Mouse (Mus musculus): ENCODE measurements around the gene Fam160a1.

DNA sequence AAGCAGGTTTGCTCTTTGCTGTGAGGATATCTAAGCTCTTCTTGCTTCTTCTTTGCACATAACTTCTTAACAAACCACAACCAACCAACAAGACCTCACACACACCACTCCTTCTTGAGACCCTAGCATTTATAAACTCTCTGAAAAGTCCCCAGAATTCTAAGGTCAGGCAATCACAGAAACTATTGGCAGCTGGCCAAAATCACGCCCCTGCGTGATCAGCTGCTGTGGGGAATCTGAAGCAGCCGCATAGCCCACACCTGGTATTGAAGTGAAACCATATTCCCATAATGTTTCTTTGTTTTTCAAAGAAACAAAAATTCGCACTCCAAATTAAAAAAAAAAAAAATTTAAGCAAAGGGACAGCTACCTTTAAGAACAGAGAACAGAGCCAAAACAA is 71.0 kb downstream of the Fam160a1 start:
- TF ChIP-seq MYOD1 (IDR thresholded peaks at IDR 0.05; ENCODE audit: control insufficient read depth, insufficient read length, low read depth) (no peak), CTCF (IDR thresholded peaks at IDR 0.05; ENCODE audit: control insufficient read depth, insufficient read depth, insufficient read length) (no peak), USF1 (IDR thresholded peaks at IDR 0.05; ENCODE audit: low read depth) (no peak)

Data from C2C12 (cell line).